Mouse (Mus musculus) midbrain, embryonic 11.5 days (tissue): ENCODE data around the gene Aff1. TPM values are rescaled to one million over a fixed set of nuclear protein-coding genes. Genes with fewer than 3 reads are reported as not detected.

Experiments
- ATAC-seq: fragments of 200-750 bp; cut with Nextera tagmentation; 2 replicates; pipeline ENCODE4 v1.8.0; 2017; ENCODE audit warnings: moderate TSS enrichment, moderate library complexity; ENCODE audit not compliant: low FRiP score
- DNase-seq: peaks from one replicate; pipeline ENCODE4 v3.0.0; 2015; ENCODE audit warnings: low spot score; ENCODE audit errors: missing footprints
- H3K27ac ChIP-seq: fragments of 300-500 bp; sonication (generic); 2 replicates; pipeline ENCODE4 v1.5.1; 2014; ENCODE audit warnings: low read depth, low read length
- H3K27me3 ChIP-seq: fragments of 300-500 bp; sonication (generic); 2 replicates; pipeline ENCODE4 v1.6.1; 2014; ENCODE audit warnings: mild to moderate bottlenecking, low read length, moderate library complexity, mixed read lengths; ENCODE audit not compliant: control insufficient read depth, insufficient read depth
- H3K36me3 ChIP-seq: fragments of 300-500 bp; sonication (generic); 2 replicates; pipeline ENCODE4 v1.6.1; 2014; ENCODE audit warnings: mild to moderate bottlenecking, low read length, moderate library complexity, mixed read lengths; ENCODE audit not compliant: control insufficient read depth, insufficient read depth
- H3K4me1 ChIP-seq: fragments of 300-500 bp; sonication (generic); 2 replicates; pipeline ENCODE4 v1.6.1; 2014; ENCODE audit warnings: low read length; ENCODE audit not compliant: control insufficient read depth, insufficient read depth
- H3K4me2 ChIP-seq: fragments of 300-500 bp; sonication (generic); 2 replicates; pipeline ENCODE4 v1.6.1; 2014; ENCODE audit warnings: mild to moderate bottlenecking, moderate library complexity
- H3K4me3 ChIP-seq: fragments of 300-500 bp; sonication (generic); 2 replicates; pipeline ENCODE4 v1.5.1; 2014; ENCODE audit warnings: low read depth, low read length
- H3K9ac ChIP-seq: fragments of 300-500 bp; sonication (generic); 2 replicates; pipeline ENCODE4 v1.6.1; 2014; ENCODE audit warnings: low read length
- H3K9me3 ChIP-seq: fragments of 300-500 bp; sonication (generic); 2 replicates; pipeline ENCODE4 v1.6.1; 2016; ENCODE audit warnings: low read length; ENCODE audit not compliant: control insufficient read depth
- WGBS: fragments of 180-500 bp; shearing (Covaris S2); extraction: QIAGEN DNeasy Blood & Tissue Kit; methylation state at CpG from one replicate; pipeline ENCODE4 v1.1.7; 2014; 5-methylcytosine and 5-hydroxymethylcytosine counted together
- polyA plus RNA-seq: library from polyadenylated mRNA; unstranded; fragments of >200 nt; fragmentation: Nextera tagmentation; extraction: Ambion mirVana; gene quantifications from 2 replicates; pipeline ENCODE4 v1.2.1, GENCODE M21; 2014

Aff1 gene
- polyA plus RNA-seq, 1 experiment from 2014 or later: 5.9 TPM

GRCm38 (mm10) chr5:103759489-103760424 lies 67.6 kb downstream of the Aff1 start:
- peak; percentile 30; the same call in 1 of the 2 replicates for ATAC-seq
- peak overlapping the region; percentile 54 for H3K4me2 ChIP-seq

DNA sequence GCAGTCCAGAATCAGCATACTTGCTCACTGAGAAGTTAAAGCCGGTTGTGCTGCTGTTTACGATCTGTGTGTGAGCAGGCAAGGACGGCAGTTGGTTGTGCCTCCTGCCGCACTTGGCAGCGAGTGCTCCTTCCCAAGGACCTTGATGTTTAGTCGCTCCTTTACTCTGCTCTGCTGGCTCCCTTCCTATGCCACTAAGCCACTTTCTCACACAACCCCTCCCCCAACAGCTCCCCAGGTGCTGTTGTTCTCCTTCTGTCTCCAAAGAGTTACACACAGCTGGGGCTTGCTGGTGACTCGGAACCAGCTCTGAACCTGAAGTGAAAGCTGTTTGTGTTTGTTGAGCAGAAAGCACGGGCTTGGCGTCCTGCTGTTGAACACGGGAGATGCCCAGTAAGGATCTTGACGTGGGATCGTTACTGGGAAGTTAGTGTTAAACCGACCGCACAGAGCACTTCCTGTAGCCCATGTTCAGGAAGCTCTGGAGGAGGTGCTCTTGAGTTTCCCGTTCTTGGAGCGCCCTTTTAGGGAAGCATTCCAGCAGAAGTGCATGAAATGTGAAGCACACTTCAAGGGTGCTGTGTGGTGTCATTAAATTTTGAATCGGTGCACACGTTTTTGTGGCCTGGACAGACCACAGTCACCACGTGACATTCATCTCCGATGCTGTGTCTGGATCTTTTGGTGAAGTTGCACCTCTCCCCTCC lies 68.4 kb downstream of the Aff1 start:
- 4% methylated on average over 20 of the region's 20 CpGs for WGBS
- Histone ChIP-seq H3K27me3 (peaks cover under 1% of the 10 kb centered on the region; the same call in 1 of the 2 replicates), H3K27ac (no peak overlapping the region), H3K36me3 (no peaks in the 10 kb centered on the region), H3K9ac (peak overlapping the region; percentile 62), H3K4me2 (peak overlapping the region; percentile 54), H3K4me1 (peaks cover 12% of the 10 kb centered on the region), H3K4me3 (peak overlapping the region; percentile 21), H3K9me3 (no peaks in the 10 kb centered on the region; the same call in 1 of the 2 replicates)
- ATAC-seq: peak; percentile 55
- peak; percentile 92 for DNase-seq

More at GRCm38 (mm10) chr5:103759489-103760424, 67.6 kb downstream of the Aff1 start:
- WGBS: 31% methylated on average over 14 of the region's 14 CpGs
- DNase-seq: no peak
- Histone ChIP-seq H3K27ac (no peak overlapping the region), H3K9ac (peak overlapping the region; percentile 62), H3K27me3 (peaks cover 3% of the 10 kb centered on the region; the same call in 1 of the 2 replicates), H3K36me3 (no peaks in the 10 kb centered on the region), H3K4me3 (peak overlapping the region; percentile 21), H3K9me3 (no peaks in the 10 kb centered on the region), H3K4me1 (peaks cover 12% of the 10 kb centered on the region)

DNA sequence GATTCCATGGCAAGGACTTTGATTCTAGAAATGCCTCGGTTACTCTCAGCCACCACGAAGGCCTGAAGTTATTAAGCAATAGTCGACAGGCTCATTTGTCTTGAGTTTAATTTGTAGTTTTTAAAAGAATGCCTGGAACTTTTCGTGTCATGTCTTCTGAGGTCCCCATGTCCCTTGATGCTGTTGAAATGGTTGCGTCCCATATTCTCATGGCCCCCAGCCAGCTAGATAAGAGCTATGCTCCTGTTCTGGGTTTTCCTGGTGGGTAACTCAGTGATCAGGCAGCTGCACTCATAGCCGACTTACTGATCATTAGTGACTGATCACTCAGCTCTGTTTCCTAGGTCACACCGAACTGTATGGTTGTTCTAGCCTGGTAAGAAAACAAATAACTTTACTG lies 69.6 kb downstream of the Aff1 start:
- peaks cover 12% of the 10 kb centered on the region for H3K4me1 ChIP-seq
- no peak overlapping the region for H3K9ac ChIP-seq
- WGBS: 86% methylated on average over 7 of the region's 7 CpGs
- no peak overlapping the region for H3K4me3 ChIP-seq
- no peak overlapping the region for H3K4me2 ChIP-seq
- no peaks in the 10 kb centered on the region for H3K27me3 ChIP-seq
- no peak overlapping the region for H3K27ac ChIP-seq
- peaks cover 8% of the 10 kb centered on the region; the same call in 1 of the 2 replicates for H3K9me3 ChIP-seq
- no peaks in the 10 kb centered on the region for H3K36me3 ChIP-seq
- ATAC-seq: no peak
- DNase-seq: no peak

- no peak overlapping the region for H3K4me3 ChIP-seq
- no peak overlapping the region for H3K27ac ChIP-seq
- peaks cover 8% of the 10 kb centered on the region; the same call in 1 of the 2 replicates for H3K9me3 ChIP-seq
- H3K36me3 ChIP-seq: no peaks in the 10 kb centered on the region
- H3K9ac ChIP-seq: no peak overlapping the region
- ATAC-seq (no peak), DNase-seq (no peak)
- 84% methylated on average over 4 of the region's 4 CpGs for WGBS
- H3K27me3 ChIP-seq: no peaks in the 10 kb centered on the region
- peaks cover 12% of the 10 kb centered on the region for H3K4me1 ChIP-seq
- no peak overlapping the region for H3K4me2 ChIP-seq
These were observed 70.7 kb downstream of the Aff1 start for GRCm38 (mm10) chr5:103762850-103763254.

DNA sequence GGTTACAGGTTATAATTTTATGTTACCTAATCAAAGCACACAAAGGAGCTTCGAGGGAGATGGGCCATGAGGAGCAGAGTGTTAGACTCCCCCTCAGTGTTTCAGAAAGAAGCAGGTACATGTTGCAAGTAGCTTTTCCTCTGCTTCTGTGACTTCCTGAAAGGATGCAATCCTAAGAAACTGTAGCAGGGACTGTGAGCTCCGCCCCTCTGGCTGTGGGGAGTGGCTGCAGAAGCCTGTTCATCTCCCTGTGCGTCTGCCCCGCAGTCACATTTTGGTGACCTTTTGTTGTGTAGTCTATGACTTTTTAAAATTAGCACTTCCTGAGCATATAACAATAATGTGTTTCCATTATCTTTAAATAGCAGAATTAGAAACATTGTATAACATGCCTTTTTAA lies 73.2 kb downstream of the Aff1 start:
- no peak overlapping the region for H3K9ac ChIP-seq
- WGBS: 96% methylated on average over 4 of the region's 4 CpGs

DNA sequence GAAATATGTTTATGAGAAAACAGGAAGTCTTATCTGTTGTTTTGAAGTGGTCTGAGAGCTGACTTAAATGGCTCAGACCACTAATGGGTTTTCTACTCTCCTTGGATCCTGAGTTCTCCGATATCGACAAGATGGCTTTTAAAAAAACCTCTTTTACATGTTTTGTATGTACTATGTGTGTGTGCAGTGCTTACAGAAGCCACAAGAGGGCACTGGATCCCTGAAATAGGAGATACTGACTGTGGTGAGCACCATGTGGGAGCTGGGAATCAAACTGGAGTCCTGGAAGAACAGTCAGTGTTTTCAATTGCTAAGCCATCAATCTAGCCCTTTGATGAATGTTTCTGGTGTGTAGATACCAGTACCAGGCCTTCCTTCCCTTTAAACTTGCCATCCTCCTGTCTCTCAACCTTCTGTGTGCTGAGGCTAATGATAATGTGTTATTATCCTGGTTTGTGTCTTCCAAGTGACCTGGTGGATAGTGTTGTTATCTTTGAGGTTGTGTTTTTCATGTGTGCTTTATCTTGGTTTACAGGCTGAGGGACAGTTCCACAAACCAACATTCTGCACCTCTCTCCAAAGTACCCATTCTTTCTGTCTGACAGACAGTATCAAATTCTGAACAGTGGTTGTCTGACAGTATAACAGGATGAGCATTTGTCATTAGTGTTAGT lies 73.7 kb downstream of the Aff1 start:
- DNase-seq: no peak
- H3K27me3 ChIP-seq: no peaks in the 10 kb centered on the region
- no peak overlapping the region for H3K4me3 ChIP-seq
- H3K4me1 ChIP-seq: peaks cover under 1% of the 10 kb centered on the region; the same call in 1 of the 2 replicates
- no peak overlapping the region for H3K4me2 ChIP-seq
- H3K27ac ChIP-seq: no peak overlapping the region
- peaks cover 8% of the 10 kb centered on the region; the same call in 1 of the 2 replicates for H3K9me3 ChIP-seq
- 99% methylated on average over 2 of the region's 2 CpGs for WGBS
- no peak for ATAC-seq
- no peak overlapping the region for H3K9ac ChIP-seq
- H3K36me3 ChIP-seq: no peaks in the 10 kb centered on the region

More for the DNA sequence above, 73.2 kb downstream of the Aff1 start:
- ATAC-seq: no peak
- H3K27me3 ChIP-seq: no peaks in the 10 kb centered on the region
- no peak overlapping the region for H3K4me2 ChIP-seq
- H3K27ac ChIP-seq: no peak overlapping the region
- no peaks in the 10 kb centered on the region for H3K36me3 ChIP-seq
- H3K4me3 ChIP-seq: no peak overlapping the region
- no peak for DNase-seq
- H3K9me3 ChIP-seq: peaks cover 8% of the 10 kb centered on the region; the same call in 1 of the 2 replicates
- peaks cover 6% of the 10 kb centered on the region for H3K4me1 ChIP-seq

DNA sequence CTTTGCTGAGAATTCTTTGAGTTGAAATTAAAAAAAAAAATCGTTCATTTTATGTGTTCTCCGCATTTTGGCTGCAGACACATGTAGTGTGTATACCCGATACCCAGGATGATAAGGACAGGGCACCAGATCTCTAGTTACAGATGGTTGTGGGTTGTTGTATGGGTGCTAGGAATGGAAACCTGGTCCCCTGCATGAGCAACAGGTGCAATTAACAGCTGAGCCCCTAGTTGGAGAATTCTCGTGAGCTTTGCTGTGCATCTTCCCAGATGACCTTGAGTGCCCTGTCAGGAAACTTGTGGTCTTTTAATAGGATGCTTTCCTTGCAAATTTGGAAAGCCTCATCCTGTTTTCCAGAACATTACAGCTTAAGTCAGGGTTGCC lies 74.2 kb downstream of the Aff1 start:
- WGBS: 95% methylated on average over 4 of the region's 4 CpGs
- H3K27me3 ChIP-seq: no peaks in the 10 kb centered on the region
- no peak overlapping the region for H3K27ac ChIP-seq
- H3K9ac ChIP-seq: no peak overlapping the region
- no peak for DNase-seq
- H3K9me3 ChIP-seq: peaks cover 8% of the 10 kb centered on the region; the same call in 1 of the 2 replicates
- H3K4me2 ChIP-seq: no peak overlapping the region
- no peaks in the 10 kb centered on the region for H3K36me3 ChIP-seq
- no peak for ATAC-seq
- H3K4me1 ChIP-seq: no peaks in the 10 kb centered on the region
- no peak overlapping the region for H3K4me3 ChIP-seq

DNA sequence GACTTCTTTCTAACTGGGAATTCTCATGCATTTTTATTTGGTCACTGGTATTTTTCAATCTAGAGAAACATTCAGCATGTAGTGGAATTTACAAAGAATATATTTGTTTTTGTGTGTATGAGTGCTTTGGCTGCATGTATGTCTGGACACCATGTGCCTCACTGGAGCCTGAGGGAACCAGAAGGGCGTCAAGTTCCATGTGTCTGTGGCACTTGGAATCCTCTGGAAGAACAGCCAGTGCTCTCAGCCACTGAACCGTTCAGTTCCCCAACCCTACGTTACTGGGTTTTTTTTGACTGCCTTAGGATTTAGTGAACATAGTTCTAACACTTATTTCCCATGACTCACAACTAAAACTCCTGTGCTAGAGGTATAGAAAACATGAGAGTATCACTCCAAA lies 76.8 kb downstream of the Aff1 start:
- no peak overlapping the region for H3K9ac ChIP-seq
- H3K27ac ChIP-seq: no peak overlapping the region
- no peak for DNase-seq
- no peak overlapping the region for H3K4me2 ChIP-seq
- no peaks in the 10 kb centered on the region for H3K27me3 ChIP-seq
- peaks cover 8% of the 10 kb centered on the region; the same call in 1 of the 2 replicates for H3K9me3 ChIP-seq
- no peak for ATAC-seq
- H3K36me3 ChIP-seq: no peaks in the 10 kb centered on the region
- peaks cover 16% of the 10 kb centered on the region for H3K4me1 ChIP-seq
- no peak overlapping the region for H3K4me3 ChIP-seq
- 90% methylated on average over 3 of the region's 3 CpGs for WGBS
